Mouse (Mus musculus) ES-E14 (cell line): ENCODE data around the gene Vps9d1.

Experiments used
- HCFC1 ChIP-seq: IDR thresholded peaks from 2 replicates; pipeline ENCODE4 v1.6.1; 2012; ENCODE audit warnings: low read length, inconsistent platforms, borderline replicate concordance; ENCODE audit not compliant: insufficient read depth
- MAFK ChIP-seq: IDR thresholded peaks from 2 replicates; pipeline ENCODE4 v1.6.1; 2014; ENCODE audit warnings: mild to moderate bottlenecking, low read depth, low read length, inconsistent platforms; ENCODE audit not compliant: insufficient read depth
- ZC3H11A ChIP-seq: IDR thresholded peaks from 2 replicates; pipeline ENCODE4 v1.6.1; 2012; ENCODE audit warnings: low read depth, mild to moderate bottlenecking, inconsistent platforms, low read length, borderline replicate concordance
- ZNF384 ChIP-seq: IDR thresholded peaks from 2 replicates; pipeline ENCODE4 v1.6.1; 2012; ENCODE audit warnings: low read depth, low read length, inconsistent platforms

GRCm38 (mm10) chr8:123254099-123254885 lies at the start of gene Vps9d1, which contains the start of gene Zfp276:
- TF ChIP-seq ZNF384 (no peak), MAFK (no peak), ZC3H11A (no peak), HCFC1 (peak; percentile 78; the same call in 1 of the 2 replicates)
